Mouse (Mus musculus) cerebellum, postnatal 4 days (tissue): ENCODE measurements at regions not wholly inside any gene's neighbourhood (a gene's known extent, or its start where the extent isn't known, plus 50 kb on each side); places are given as distances from the start of the nearest gene placed in this dataset.
A peak's percentile ranks its signal among the peaks of the same experiment; 100 is the strongest.

Source experiments
- DNase-seq, 2 experiments: peaks; one replicate each; pipeline ENCODE4 v3.0.0; 2022; ENCODE audit warnings: low spot score in 2 of 2, mixed read lengths in 1 of 2

- no peak for DNase-seq
Measured at GRCm38 (mm10) chr3:62985033-62985432, 256.3 kb upstream of the Mme start.

GRCm38 (mm10) chr3:62976906-62977305, 264.4 kb upstream of the Mme start:
- DNase-seq, result no peak

GRCm38 (mm10) chr3:62963244-62963643, 278.1 kb upstream of the Mme start:
- no peak for DNase-seq

- DNase-seq, result no peak
Measured at GRCm38 (mm10) chr3:62962608-62963007, 278.7 kb upstream of the Mme start.

GRCm38 (mm10) chr3:62945356-62945755, 296.0 kb upstream of the Mme start:
- DNase-seq, result no peak

GRCm38 (mm10) chr3:62938601-62939000, 302.7 kb upstream of the Mme start:
- DNase-seq, result no peak

GRCm38 (mm10) chr3:62924441-62924840, 316.9 kb upstream of the Mme start:
- DNase-seq, result no peak

- DNase-seq, result no peak
Measured at GRCm38 (mm10) chr3:62916899-62917298, 312.0 kb upstream of the Gpr149 start.

- no peak for DNase-seq
Measured at GRCm38 (mm10) chr3:62885104-62885503, 280.2 kb upstream of the Gpr149 start.

GRCm38 (mm10) chr3:62882310-62883073, 277.6 kb upstream of the Gpr149 start:
- DNase-seq, result no peak

- DNase-seq, result peak in 1 of 2 experiments; percentile 36
Measured at GRCm38 (mm10) chr3:62860731-62861130, 255.8 kb upstream of the Gpr149 start.

GRCm38 (mm10) chr3:62835695-62836476, 230.9 kb upstream of the Gpr149 start:
- no peak for DNase-seq

GRCm38 (mm10) chr3:62823892-62824291, 219.0 kb upstream of the Gpr149 start:
- DNase-seq, result no peak

GRCm38 (mm10) chr3:62801044-62801443, 196.1 kb upstream of the Gpr149 start:
- no peak for DNase-seq

- DNase-seq, result no peak
Measured at GRCm38 (mm10) chr3:62786233-62786632, 181.3 kb upstream of the Gpr149 start.
